Mouse (Mus musculus) heart, embryonic 15.5 days (tissue): ENCODE results near the gene Brpf1. TPM values are rescaled to one million over a fixed set of nuclear protein-coding genes. Genes with fewer than 3 reads are reported as not detected.
A peak's percentile ranks its signal among the peaks of the same experiment; 100 is the strongest.

ENCODE experiments used
- ATAC-seq: fragments of 200-750 bp; cut with Nextera tagmentation; replicated peaks from 2 replicates; pipeline ENCODE4 v1.8.0; 2017; ENCODE audit warnings: low read depth, moderate TSS enrichment; ENCODE audit not compliant: insufficient number of reproducible peaks, insufficient read depth, low FRiP score
- H3K27ac ChIP-seq: fragments of 300-500 bp; sonication (generic); 2 replicates; pipeline ENCODE4 v1.5.1; 2015; ENCODE audit warnings: mild to moderate bottlenecking, inconsistent platforms
- H3K27me3 ChIP-seq: fragments of 300-500 bp; sonication (generic); 2 replicates; pipeline ENCODE4 v1.6.1; 2015; ENCODE audit warnings: inconsistent platforms
- H3K36me3 ChIP-seq: fragments of 300-500 bp; sonication (generic); 2 replicates; pipeline ENCODE4 v1.6.1; 2015; ENCODE audit warnings: mild to moderate bottlenecking, inconsistent platforms
- H3K4me1 ChIP-seq: fragments of 300-500 bp; sonication (generic); replicated peaks from 2 replicates; pipeline ENCODE4 v1.6.1; 2015; ENCODE audit warnings: inconsistent platforms
- H3K4me2 ChIP-seq: fragments of 300-500 bp; sonication (generic); 2 replicates; pipeline ENCODE4 v1.6.1; 2015; ENCODE audit warnings: inconsistent platforms, mild to moderate bottlenecking, moderate library complexity
- H3K4me3 ChIP-seq: fragments of 300-500 bp; sonication (generic); 2 replicates; pipeline ENCODE4 v1.5.1; 2015; ENCODE audit warnings: mild to moderate bottlenecking, inconsistent platforms
- H3K9ac ChIP-seq: fragments of 300-500 bp; sonication (generic); 2 replicates; pipeline ENCODE4 v1.6.1; 2015; ENCODE audit warnings: mild to moderate bottlenecking, inconsistent platforms
- H3K9me3 ChIP-seq: fragments of 300-500 bp; sonication (generic); replicated peaks from 2 replicates; pipeline ENCODE4 v1.6.1; 2016; ENCODE audit warnings: inconsistent platforms
- WGBS: fragments of 180-500 bp; shearing (Covaris S2); methylation state at CpG from one replicate; pipeline ENCODE4 v1.1.7; 2015; ENCODE audit warnings: mixed read lengths; 5-methylcytosine and 5-hydroxymethylcytosine counted together
- polyA plus RNA-seq: library from polyadenylated mRNA; unstranded; fragments of >200 nt; fragmentation: Nextera tagmentation; extraction: Ambion mirVana; gene quantifications from 2 replicates; pipeline ENCODE4 v1.2.1, GENCODE M21; 2015

Brpf1 gene
- polyA plus RNA-seq, 1 experiment from 2014 or later = 9.0 TPM

- peak; percentile 33; the same call in 1 of the 2 replicates for ATAC-seq
- Histone ChIP-seq H3K36me3 (no peaks in the 10 kb centered on the region), H3K9ac (no peak overlapping the region), H3K27ac (no peak overlapping the region), H3K4me3 (no peak overlapping the region), H3K9me3 (no peaks in the 10 kb centered on the region), H3K27me3 (peaks cover 43% of the 10 kb centered on the region), H3K4me2 (no peak overlapping the region; the same call in 1 of the 2 replicates), H3K4me1 (peaks cover 6% of the 10 kb centered on the region)
- 7% methylated on average over 6 of the region's 6 CpGs for WGBS
Measured at GRCm38 (mm10) chr6:113283500-113283899, 23.4 kb upstream of the Brpf1 start.

- 70% methylated on average over 3 of the region's 3 CpGs for WGBS
- no peak overlapping the region for H3K9ac ChIP-seq
- H3K4me1 ChIP-seq = peaks cover 6% of the 10 kb centered on the region
- no peak for ATAC-seq
- no peak overlapping the region for H3K4me2 ChIP-seq
- peaks cover 43% of the 10 kb centered on the region for H3K27me3 ChIP-seq
- H3K9me3 ChIP-seq = no peaks in the 10 kb centered on the region
- H3K27ac ChIP-seq = no peak overlapping the region
- H3K36me3 ChIP-seq = no peaks in the 10 kb centered on the region
- no peak overlapping the region for H3K4me3 ChIP-seq
Measured at GRCm38 (mm10) chr6:113284931-113285330, 22.0 kb upstream of the Brpf1 start.

- H3K36me3 ChIP-seq = no peaks in the 10 kb centered on the region
Measured at GRCm38 (mm10) chr6:113286316-113286715, 20.6 kb upstream of the Brpf1 start.

GRCm38 (mm10) chr6:113287236-113287635, 19.7 kb upstream of the Brpf1 start:
- no peaks in the 10 kb centered on the region for H3K9me3 ChIP-seq
- H3K9ac ChIP-seq = no peak overlapping the region
- H3K4me3 ChIP-seq = no peak overlapping the region
- H3K4me1 ChIP-seq = peaks cover 4% of the 10 kb centered on the region
- H3K4me2 ChIP-seq = no peak overlapping the region
- no peaks in the 10 kb centered on the region for H3K36me3 ChIP-seq
- 57% methylated on average over 4 of the region's 4 CpGs for WGBS
- peaks cover 35% of the 10 kb centered on the region for H3K27me3 ChIP-seq
- ATAC-seq = no peak
- no peak overlapping the region for H3K27ac ChIP-seq

More at GRCm38 (mm10) chr6:113286316-113286715, 20.6 kb upstream of the Brpf1 start:
- no peak overlapping the region for H3K4me2 ChIP-seq
- 58% methylated on average over 1 of the region's 1 CpGs for WGBS
- no peak overlapping the region for H3K27ac ChIP-seq
- no peak overlapping the region for H3K9ac ChIP-seq
- H3K4me1 ChIP-seq = peaks cover 6% of the 10 kb centered on the region
- no peaks in the 10 kb centered on the region for H3K9me3 ChIP-seq
- H3K4me3 ChIP-seq = no peak overlapping the region
- no peak for ATAC-seq
- H3K27me3 ChIP-seq = peaks cover 43% of the 10 kb centered on the region

- Histone ChIP-seq H3K36me3 (no peaks in the 10 kb centered on the region), H3K4me2 (no peak overlapping the region), H3K27ac (no peak overlapping the region), H3K4me1 (no peaks in the 10 kb centered on the region), H3K27me3 (peaks cover 14% of the 10 kb centered on the region), H3K9me3 (no peaks in the 10 kb centered on the region), H3K4me3 (no peak overlapping the region), H3K9ac (no peak overlapping the region)
- ATAC-seq = no peak
- WGBS = 85% methylated on average over 15 of the region's 15 CpGs
Measured at GRCm38 (mm10) chr6:113289346-113289745, 17.6 kb upstream of the Brpf1 start.

- H3K4me2 ChIP-seq = no peak overlapping the region
- H3K9me3 ChIP-seq = no peaks in the 10 kb centered on the region
- no peak for ATAC-seq
- WGBS = 63% methylated on average over 6 of the region's 6 CpGs
- H3K36me3 ChIP-seq = no peaks in the 10 kb centered on the region
- no peaks in the 10 kb centered on the region for H3K4me1 ChIP-seq
- peaks cover 5% of the 10 kb centered on the region; the same call in 1 of the 2 replicates for H3K27me3 ChIP-seq
- H3K27ac ChIP-seq = no peak overlapping the region
- no peak overlapping the region for H3K9ac ChIP-seq
- H3K4me3 ChIP-seq = no peak overlapping the region
Measured at GRCm38 (mm10) chr6:113290346-113290745, 16.6 kb upstream of the Brpf1 start.

GRCm38 (mm10) chr6:113292938-113293337, 14.0 kb upstream of the Brpf1 start:
- 52% methylated on average over 5 of the region's 5 CpGs for WGBS
- no peaks in the 10 kb centered on the region for H3K4me1 ChIP-seq
- H3K27me3 ChIP-seq = no peaks in the 10 kb centered on the region
- H3K27ac ChIP-seq = no peak overlapping the region
- no peaks in the 10 kb centered on the region for H3K36me3 ChIP-seq
- no peak overlapping the region for H3K4me3 ChIP-seq
- H3K9ac ChIP-seq = no peak overlapping the region
- no peaks in the 10 kb centered on the region for H3K9me3 ChIP-seq
- no peak overlapping the region for H3K4me2 ChIP-seq
- no peak for ATAC-seq

GRCm38 (mm10) chr6:113296046-113296445, 10.9 kb upstream of the Brpf1 start:
- Histone ChIP-seq H3K27me3 (no peaks in the 10 kb centered on the region), H3K9ac (no peak overlapping the region), H3K27ac (no peak overlapping the region), H3K9me3 (no peaks in the 10 kb centered on the region), H3K36me3 (no peaks in the 10 kb centered on the region), H3K4me2 (no peak overlapping the region), H3K4me1 (no peaks in the 10 kb centered on the region), H3K4me3 (no peak overlapping the region)
- WGBS = 63% methylated on average over 2 of the region's 2 CpGs
- no peak for ATAC-seq

- Histone ChIP-seq H3K9ac (no peak overlapping the region), H3K4me2 (no peak overlapping the region), H3K36me3 (no peaks in the 10 kb centered on the region), H3K4me1 (no peaks in the 10 kb centered on the region), H3K27ac (no peak overlapping the region), H3K27me3 (no peaks in the 10 kb centered on the region), H3K9me3 (no peaks in the 10 kb centered on the region), H3K4me3 (no peak overlapping the region)
- WGBS = 54% methylated on average over 4 of the region's 4 CpGs
- ATAC-seq = no peak
Measured at GRCm38 (mm10) chr6:113296639-113297038, 10.3 kb upstream of the Brpf1 start.

- Histone ChIP-seq H3K9ac (no peak overlapping the region), H3K27me3 (peaks cover 3% of the 10 kb centered on the region; the same call in 1 of the 2 replicates), H3K27ac (no peak overlapping the region), H3K4me1 (0 out of 2 replicates have a peak, but pooled peaks cover 9% of the 10 kb centered on the region), H3K4me3 (no peak overlapping the region), H3K36me3 (no peaks in the 10 kb centered on the region), H3K4me2 (no peak overlapping the region), H3K9me3 (no peaks in the 10 kb centered on the region)
- no peak for ATAC-seq
- 80% methylated on average over 5 of the region's 5 CpGs for WGBS
Measured at GRCm38 (mm10) chr6:113301350-113301749, 5.6 kb upstream of the Brpf1 start.

GRCm38 (mm10) chr6:113302258-113302657, 4.7 kb upstream of the Brpf1 start:
- Histone ChIP-seq H3K4me1 (0 out of 2 replicates have a peak, but pooled peaks cover 9% of the 10 kb centered on the region), H3K27ac (no peak overlapping the region), H3K27me3 (peaks cover 3% of the 10 kb centered on the region; the same call in 1 of the 2 replicates), H3K4me2 (no peak overlapping the region), H3K9me3 (no peaks in the 10 kb centered on the region), H3K36me3 (no peaks in the 10 kb centered on the region), H3K9ac (no peak overlapping the region), H3K4me3 (no peak overlapping the region)
- no peak for ATAC-seq
- WGBS = 20% methylated on average over 3 of the region's 3 CpGs

- peak; percentile 98 for ATAC-seq
- Histone ChIP-seq H3K4me2 (peak overlapping the region; percentile 97), H3K27me3 (peaks cover 3% of the 10 kb centered on the region; the same call in 1 of the 2 replicates), H3K27ac (peak overlapping the region; percentile 99), H3K4me3 (peak overlapping the region; percentile 100), H3K9ac (peak overlapping the region; percentile 98), H3K9me3 (no peaks in the 10 kb centered on the region), H3K4me1 (peaks cover 33% of the 10 kb centered on the region), H3K36me3 (peaks cover 15% of the 10 kb centered on the region)
- under 1% methylated on average over 50 of the region's 50 CpGs for WGBS
Measured at GRCm38 (mm10) chr6:113306322-113306985, 483 bp upstream of the Brpf1 start.
